Mouse (Mus musculus): ENCODE measurements around the gene Olfr339. TPM values are rescaled to one million over a fixed set of nuclear protein-coding genes. Genes with fewer than 3 reads are reported as not detected.
"Not testable (repeated sequence)": the region's sequence is repeated elsewhere in the genome, so short reads cannot be mapped to it uniquely, and the experiment has no call there.

Olfr339 gene
- not detected in 2 replicates for polyA plus RNA-seq (2016; fragmentation: Nextera tagmentation; extraction: Ambion mirVana)

DNA sequence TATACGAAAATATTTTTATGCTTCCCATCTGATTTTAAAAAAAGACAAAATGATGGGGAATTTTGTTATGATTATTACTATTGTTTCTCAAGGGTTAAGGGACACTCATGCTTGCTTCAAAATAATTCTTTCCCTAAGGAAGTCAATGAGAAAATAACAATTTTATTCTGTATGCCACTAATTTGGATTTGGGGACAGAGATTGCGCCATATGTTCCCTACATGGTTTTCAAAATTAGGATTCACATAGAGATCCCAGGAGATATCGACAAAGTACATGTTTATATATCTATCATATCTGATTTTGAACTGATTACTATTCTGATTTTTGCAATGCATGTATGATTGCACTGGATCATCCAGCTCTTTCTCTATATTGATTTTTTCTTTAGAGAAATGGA lies at the start of gene Olfr339:
Gene Olfr339, plus strand, starts transcription at position 301 of the 400 bp plus-strand sequence.
- Histone ChIP-seq H3K9ac (no peak within 1 kb of the TSS), H3K9me3 (peaks cover 17% of the 10 kb centered on the region), H3K4me3 (replicated peaks) (no peak within 1 kb of the TSS), H3K4me1 (no peaks in the 10 kb centered on the region), H3K36me3 (replicated peaks) (no peaks in the 10 kb centered on the region), H3K27me3 (no peaks in the 10 kb centered on the region), H3K4me2 (no peak within 1 kb of the TSS), H3K27ac (no peak within 1 kb of the TSS)
- ATAC-seq (ENCODE audit: low FRiP score) = no peak
- WGBS = 89% methylated on average over 3 of the region's 3 CpGs

DNA sequence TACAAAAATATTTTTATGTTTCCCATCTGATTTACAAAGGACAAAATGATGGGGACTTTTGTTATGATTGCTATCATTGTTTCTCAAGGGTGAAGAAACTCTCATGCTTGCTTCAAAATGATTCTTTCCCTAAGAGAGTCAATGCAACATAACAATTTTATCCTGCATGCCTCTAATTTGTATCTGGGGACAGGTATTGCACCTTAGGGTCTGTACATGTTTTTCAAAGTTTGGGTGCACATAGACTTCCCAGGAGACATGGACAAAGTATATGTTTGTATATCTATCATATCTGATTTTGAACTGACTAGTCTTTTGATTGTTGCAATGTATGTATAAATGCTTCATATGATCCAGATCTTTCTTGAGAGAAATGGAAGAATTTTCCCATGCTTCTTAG lies 45.5 kb upstream of the Olfr339 start, which contains the start of gene Olfr338:
Gene Olfr338, plus strand, starts transcription at position 301 of the 400 bp plus-strand sequence.
- Histone ChIP-seq H3K27ac (no peak within 1 kb of the TSS), H3K4me2 (no peak within 1 kb of the TSS), H3K9me3 (peaks cover 11% of the 10 kb centered on the region; the same call in 1 of the 2 replicates), H3K4me1 (no peaks in the 10 kb centered on the region), H3K9ac (no peak within 1 kb of the TSS), H3K36me3 (replicated peaks) (no peaks in the 10 kb centered on the region), H3K4me3 (replicated peaks) (no peak within 1 kb of the TSS), H3K27me3 (no peaks in the 10 kb centered on the region)
- ATAC-seq (ENCODE audit: low FRiP score) = no peak

DNA sequence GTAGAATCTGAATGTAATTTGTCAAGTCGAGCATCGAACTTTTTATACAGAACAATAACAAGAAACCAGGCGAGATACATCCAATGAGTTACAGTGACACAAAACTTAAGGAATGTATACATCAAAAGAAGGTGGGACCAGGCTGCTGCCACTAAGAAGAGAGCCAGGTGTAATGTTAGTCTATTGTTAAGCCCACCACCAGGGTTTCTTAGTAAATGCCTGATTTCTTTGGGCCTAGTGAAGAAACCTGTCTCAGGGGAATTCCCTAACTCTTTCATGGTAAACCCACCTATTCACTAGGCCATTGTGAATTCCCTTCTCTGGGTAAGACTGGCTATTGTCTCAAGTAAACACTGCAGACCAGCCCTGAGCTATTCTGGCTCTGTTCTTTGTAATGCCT lies 3.6 kb upstream of the Olfr339 start:
- ATAC-seq (ENCODE audit: low FRiP score); H3K4me3 ChIP-seq (replicated peaks); H3K27me3 ChIP-seq; H3K9ac ChIP-seq; H3K4me1 ChIP-seq; H3K4me2 ChIP-seq; H3K27ac ChIP-seq; H3K36me3 ChIP-seq (replicated peaks): not testable (repeated sequence)
- peaks cover 20% of the 10 kb centered on the region; the same call in 1 of the 2 replicates for H3K9me3 ChIP-seq
- WGBS = 84% methylated on average over 3 of the region's 3 CpGs

DNA sequence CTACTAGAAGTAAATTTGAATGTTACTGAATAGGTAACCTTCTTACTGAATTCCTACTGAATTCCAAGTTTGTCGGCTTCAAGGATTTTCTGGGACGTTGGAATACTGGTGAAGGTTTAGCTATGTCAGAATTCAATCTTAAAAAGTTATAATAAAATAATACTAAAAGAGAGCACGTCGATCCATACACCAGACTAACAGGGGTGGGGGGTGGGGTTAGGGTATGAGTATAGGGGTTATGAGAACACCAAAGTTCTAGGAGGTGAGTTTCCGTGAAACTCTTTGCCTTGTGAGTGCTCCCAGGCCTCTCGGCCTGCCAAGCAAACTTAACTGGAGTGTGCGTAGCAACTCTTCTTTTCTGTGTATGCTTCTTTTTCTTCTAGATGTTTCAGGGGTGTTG lies 3.2 kb upstream of the Olfr339 start:
- H3K27ac ChIP-seq; H3K27me3 ChIP-seq; H3K36me3 ChIP-seq (replicated peaks); H3K4me3 ChIP-seq (replicated peaks); H3K4me2 ChIP-seq; H3K4me1 ChIP-seq; H3K9ac ChIP-seq; ATAC-seq (ENCODE audit: low FRiP score): not testable (repeated sequence)
- H3K9me3 ChIP-seq = peaks cover 20% of the 10 kb centered on the region; the same call in 1 of the 2 replicates
- 83% methylated on average over 7 of the region's 7 CpGs for WGBS

DNA sequence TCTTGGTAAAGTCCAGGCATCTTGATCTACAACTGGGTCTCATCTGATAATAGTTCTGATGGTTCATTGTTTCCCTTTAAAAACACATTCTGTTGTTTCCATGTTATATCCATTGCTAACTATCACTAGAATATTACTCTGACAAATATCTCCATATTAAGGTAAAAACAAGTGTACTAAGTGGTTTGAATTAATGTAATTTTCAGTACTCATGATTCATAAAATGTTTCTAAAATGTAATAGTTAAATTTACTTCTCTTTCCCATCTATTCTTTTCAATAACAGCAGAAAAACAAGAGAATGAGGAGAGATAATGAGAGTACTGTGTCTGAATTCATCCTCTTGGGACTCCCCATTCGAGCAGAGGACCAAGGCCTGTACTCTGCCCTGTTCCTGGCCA lies 33.5 kb downstream of the Olfr339 start, which contains the start of gene Olfr340:
Gene Olfr340, plus strand, starts transcription at position 301 of the 400 bp plus-strand sequence.
- H3K9me3 ChIP-seq = peaks cover 11% of the 10 kb centered on the region; the same call in 1 of the 2 replicates
- no peak within 1 kb of the TSS for H3K27ac ChIP-seq
- 75% methylated on average over 1 of the region's 1 CpGs for WGBS
- no peak within 1 kb of the TSS for H3K4me3 ChIP-seq (replicated peaks)
- H3K4me1 ChIP-seq = no peaks in the 10 kb centered on the region
- H3K27me3 ChIP-seq = no peaks in the 10 kb centered on the region
- no peaks in the 10 kb centered on the region for H3K36me3 ChIP-seq (replicated peaks)
- no peak for ATAC-seq (ENCODE audit: low FRiP score)
- no peak within 1 kb of the TSS for H3K9ac ChIP-seq
- no peak within 1 kb of the TSS for H3K4me2 ChIP-seq

DNA sequence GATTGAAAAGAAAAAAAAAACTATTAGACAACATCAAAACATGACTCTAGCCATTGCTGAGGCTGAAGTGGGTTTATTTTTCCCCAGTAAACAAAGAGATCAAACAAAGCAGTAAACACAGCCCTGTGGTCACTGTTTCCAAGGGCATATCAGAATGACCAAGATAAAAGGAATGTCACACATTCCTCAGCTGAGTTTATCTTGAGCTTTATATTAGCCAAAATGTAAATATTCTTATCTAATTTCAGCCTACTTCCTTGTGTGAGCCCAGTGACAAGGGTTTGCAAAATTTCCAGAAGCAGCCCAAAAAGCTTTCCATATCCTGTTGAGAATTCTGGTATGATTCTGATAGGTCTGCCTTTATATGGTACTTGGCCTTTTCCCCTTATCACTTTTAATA lies 54.9 kb downstream of the Olfr339 start:
- Histone ChIP-seq H3K4me1 (no peaks in the 10 kb centered on the region), H3K4me2 (no peak overlapping the region), H3K9me3 (peaks cover 15% of the 10 kb centered on the region), H3K27ac (no peak overlapping the region), H3K27me3 (no peaks in the 10 kb centered on the region), H3K9ac (no peak overlapping the region), H3K36me3 (replicated peaks) (no peaks in the 10 kb centered on the region), H3K4me3 (replicated peaks) (no peak overlapping the region)
- no peak for ATAC-seq (ENCODE audit: low FRiP score)

Other genes starting within 250 kb of the Olfr339 start
- 2.5 and 3.7 TPM in 2 replicates for gene Ptgs1, start 188.5 kb upstream of the Olfr339 start, polyA plus RNA-seq (2016; fragmentation: Nextera tagmentation; extraction: Ambion mirVana)
- not detected in 2 replicates for gene Olfr338, start 45.4 kb upstream of the Olfr339 start, polyA plus RNA-seq (2016; fragmentation: Nextera tagmentation; extraction: Ambion mirVana)
- not detected in 2 replicates for gene Olfr340, start 33.6 kb downstream of the Olfr339 start, polyA plus RNA-seq (2016; fragmentation: Nextera tagmentation; extraction: Ambion mirVana)
- not detected in 2 replicates for gene Olfr341, start 63.5 kb downstream of the Olfr339 start, polyA plus RNA-seq (2016; fragmentation: Nextera tagmentation; extraction: Ambion mirVana)
- not detected in 2 replicates for gene Olfr342, start 106.1 kb downstream of the Olfr339 start, polyA plus RNA-seq (2016; fragmentation: Nextera tagmentation; extraction: Ambion mirVana)
- gene Olfr344, start 147.7 kb downstream of the Olfr339 start, polyA plus RNA-seq (2016; fragmentation: Nextera tagmentation; extraction: Ambion mirVana) = not detected in 2 replicates
- gene Olfr345, start 221.1 kb downstream of the Olfr339 start, polyA plus RNA-seq (2016; fragmentation: Nextera tagmentation; extraction: Ambion mirVana) = not detected in 2 replicates